Mouse (Mus musculus) urinary bladder, adult 18-20 months (tissue): ENCODE results near the gene Abcg4.

Experiments used
- DNase-seq, 2 experiments: peaks; one replicate each; pipeline ENCODE4 v3.0.0; 2022; ENCODE audit warnings: low spot score in 2 of 2, mixed read lengths in 2 of 2

The Abcg4 gene

GRCm38 (mm10) chr9:44240399-44240798 lies 48.0 kb downstream of the Abcg4 start, which contains the start of gene Ccdc153:
Ccdc153 (plus strand) TSS chr9:44240676.
- no peak for DNase-seq

- no peak for DNase-seq
Observed at GRCm38 (mm10) chr9:44239447-44239846, 49.0 kb downstream of the Abcg4 start.

GRCm38 (mm10) chr9:44238501-44239190 lies 49.8 kb downstream of the Abcg4 start:
- DNase-seq, result no peak

GRCm38 (mm10) chr9:44237128-44237527 lies 51.3 kb downstream of the Abcg4 start:
- DNase-seq, result no peak

- no peak for DNase-seq
Observed at GRCm38 (mm10) chr9:44236601-44237000, 51.8 kb downstream of the Abcg4 start.

- peak in 1 of 2 experiments; percentile 37 for DNase-seq
Observed at GRCm38 (mm10) chr9:44234479-44235427, 53.7 kb downstream of the Abcg4 start.

- peak; percentile 95 to 98 for DNase-seq
Observed at GRCm38 (mm10) chr9:44233802-44234478, 54.5 kb downstream of the Abcg4 start, which contains the start of gene Cbl. Cbl (minus strand) TSS chr9:44234049.

GRCm38 (mm10) chr9:44233021-44233801 lies 55.2 kb downstream of the Abcg4 start:
- DNase-seq, result peak in 1 of 2 experiments; percentile 25

GRCm38 (mm10) chr9:44231609-44232008 lies 56.8 kb downstream of the Abcg4 start:
- DNase-seq, result no peak

GRCm38 (mm10) chr9:44225993-44226392 lies 62.4 kb downstream of the Abcg4 start:
- no peak for DNase-seq
